Mouse (Mus musculus): ENCODE results near the gene Ccr10. TPM values are rescaled to one million over a fixed set of nuclear protein-coding genes. Genes with fewer than 3 reads are reported as not detected.

Gene Ccr10
- polyA plus RNA-seq, 1 experiment = 0.19 TPM

DNA sequence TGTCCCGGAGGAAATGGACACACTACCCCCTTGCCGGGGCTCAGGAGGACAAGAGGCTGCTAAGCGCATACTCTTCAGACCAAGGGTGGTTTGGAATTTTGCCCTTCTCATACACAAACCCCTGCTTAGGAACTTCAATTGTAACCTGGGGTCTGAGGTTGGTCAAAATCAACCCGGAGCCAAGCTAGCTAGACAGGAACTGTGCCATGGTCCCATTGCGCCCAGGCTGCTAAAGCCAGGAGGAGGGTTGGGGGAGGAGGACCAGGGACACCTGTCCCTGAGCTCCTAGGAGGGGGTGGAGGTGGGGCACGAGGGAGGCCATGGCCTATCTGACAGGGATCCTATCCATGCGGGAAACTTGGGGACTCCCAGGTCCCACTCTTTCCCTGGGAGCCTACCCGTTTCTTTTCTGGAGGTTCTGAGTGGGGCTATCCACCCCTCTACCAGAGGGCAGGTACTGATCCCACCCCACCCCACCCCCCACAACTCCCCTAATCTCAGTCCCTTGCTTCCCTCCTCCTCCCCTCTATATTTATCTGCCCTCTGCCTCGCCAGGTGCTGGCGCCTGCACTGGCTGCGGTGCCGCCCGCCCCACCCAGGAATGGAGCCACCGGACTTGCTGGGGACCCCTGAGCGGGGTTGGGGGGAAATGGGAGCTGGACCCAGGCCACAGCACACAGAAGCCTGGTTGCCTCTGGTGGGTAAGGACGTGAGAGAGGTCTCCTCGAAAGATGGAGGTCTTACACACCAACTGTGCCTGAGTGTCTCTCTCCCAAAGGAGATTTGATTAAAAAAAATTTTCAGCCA is 5.7 kb downstream of the Ccr10 start:
- DNase-seq (ENCODE audit: low read depth) = no peak
- TF ChIP-seq CTCF (IDR thresholded peaks at IDR 0.05; ENCODE audit: borderline replicate concordance, extremely low read depth, insufficient read depth, insufficient read length) (no peak), POLR2A (IDR thresholded peaks at IDR 0.05; ENCODE audit: borderline replicate concordance, extremely low read depth, insufficient read depth, insufficient read length, poor library complexity, severe bottlenecking) (no peak)

DNA sequence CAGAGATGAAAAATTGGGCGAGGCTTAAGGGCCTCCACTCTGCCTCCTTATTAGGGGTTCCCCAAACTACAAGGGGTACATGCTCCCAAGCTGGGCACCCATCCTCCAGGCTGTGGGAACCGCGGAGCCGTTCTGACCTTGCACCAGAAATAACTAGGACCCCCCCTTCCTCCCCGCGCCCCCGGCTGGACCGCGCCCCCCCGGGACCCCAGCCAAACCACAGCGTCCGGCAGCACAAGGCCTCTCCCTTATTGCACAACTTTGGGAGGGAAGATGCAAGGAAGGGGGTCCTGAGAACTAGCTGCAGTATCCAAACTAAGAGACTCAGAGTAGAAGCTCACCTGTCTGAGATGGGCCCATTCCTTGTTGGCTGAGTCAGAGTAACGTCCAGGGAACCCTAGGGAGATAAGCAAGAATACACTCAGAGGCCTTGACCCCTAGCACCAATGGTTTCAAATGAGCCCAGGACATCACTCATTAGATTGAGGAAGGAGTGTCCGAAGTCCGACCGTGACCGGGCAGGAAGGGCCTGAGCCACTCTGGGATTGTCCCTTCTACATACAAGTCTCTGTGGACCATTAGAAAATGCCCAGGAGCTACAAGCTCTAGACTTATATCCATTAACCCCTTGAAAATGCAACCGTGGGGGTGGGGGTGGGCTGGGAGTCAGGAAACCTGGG is 6.8 kb downstream of the Ccr10 start:
- no peak for DNase-seq (ENCODE audit: low read depth)
- no peak for TF ChIP-seq CTCF (IDR thresholded peaks at IDR 0.05; ENCODE audit: borderline replicate concordance, extremely low read depth, insufficient read depth, insufficient read length)
- no peak for TF ChIP-seq POLR2A (IDR thresholded peaks at IDR 0.05; ENCODE audit: borderline replicate concordance, extremely low read depth, insufficient read depth, insufficient read length, poor library complexity, severe bottlenecking)

DNA sequence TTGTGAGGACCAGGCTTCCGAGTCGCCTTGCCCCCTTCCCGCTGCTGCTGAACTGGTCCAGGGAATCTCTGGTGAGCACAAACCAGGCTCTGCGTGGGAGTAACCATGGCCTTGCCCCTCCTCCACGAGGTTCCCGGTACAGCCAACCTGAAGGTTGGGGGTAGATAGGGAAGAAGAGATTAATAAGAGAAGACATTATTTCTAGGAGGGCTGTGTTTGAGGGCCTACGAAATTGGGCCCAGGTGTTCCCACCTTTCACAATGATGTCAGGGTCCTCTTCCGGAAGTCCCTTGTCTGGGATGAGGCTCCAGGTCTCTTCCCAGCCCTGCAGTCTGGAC is 7.3 kb downstream of the Ccr10 start:
- TF ChIP-seq CTCF (IDR thresholded peaks at IDR 0.05; ENCODE audit: borderline replicate concordance, extremely low read depth, insufficient read depth, insufficient read length) = no peak
- TF ChIP-seq POLR2A (IDR thresholded peaks at IDR 0.05; ENCODE audit: borderline replicate concordance, extremely low read depth, insufficient read depth, insufficient read length, poor library complexity, severe bottlenecking) = no peak
- DNase-seq (ENCODE audit: low read depth) = no peak

- no peak for DNase-seq (ENCODE audit: low read depth)
- TF ChIP-seq POLR2A (IDR thresholded peaks at IDR 0.05; ENCODE audit: borderline replicate concordance, extremely low read depth, insufficient read depth, insufficient read length, poor library complexity, severe bottlenecking) (no peak), CTCF (IDR thresholded peaks at IDR 0.05; ENCODE audit: borderline replicate concordance, extremely low read depth, insufficient read depth, insufficient read length) (no peak)
Measured at GRCm38 (mm10) chr11:101167211-101167962, 7.9 kb downstream of the Ccr10 start.

DNA sequence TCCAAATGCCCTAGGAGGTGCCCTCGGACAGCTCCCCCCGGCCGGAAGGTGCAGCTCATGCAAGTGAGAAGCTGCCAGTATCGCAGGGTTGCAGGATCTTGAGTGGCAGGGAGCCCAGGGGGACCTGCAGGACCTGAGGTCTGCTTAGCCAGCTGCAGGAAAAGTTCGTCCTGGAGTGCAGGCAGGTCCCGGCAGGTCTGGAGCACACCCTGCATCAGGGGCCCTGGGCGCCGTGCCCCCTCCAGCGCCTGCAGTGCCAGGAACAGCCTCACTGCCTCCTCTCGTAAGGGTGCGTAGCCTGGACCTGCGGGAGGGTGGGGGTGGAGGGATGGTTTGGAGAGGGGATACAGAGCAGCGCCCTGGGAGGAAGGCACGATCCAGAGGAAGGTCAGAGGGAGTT is 8.9 kb downstream of the Ccr10 start:
- TF ChIP-seq CTCF (IDR thresholded peaks at IDR 0.05; ENCODE audit: borderline replicate concordance, extremely low read depth, insufficient read depth, insufficient read length) (no peak), POLR2A (IDR thresholded peaks at IDR 0.05; ENCODE audit: borderline replicate concordance, extremely low read depth, insufficient read depth, insufficient read length, poor library complexity, severe bottlenecking) (no peak)
- no peak for DNase-seq (ENCODE audit: low read depth)

DNA sequence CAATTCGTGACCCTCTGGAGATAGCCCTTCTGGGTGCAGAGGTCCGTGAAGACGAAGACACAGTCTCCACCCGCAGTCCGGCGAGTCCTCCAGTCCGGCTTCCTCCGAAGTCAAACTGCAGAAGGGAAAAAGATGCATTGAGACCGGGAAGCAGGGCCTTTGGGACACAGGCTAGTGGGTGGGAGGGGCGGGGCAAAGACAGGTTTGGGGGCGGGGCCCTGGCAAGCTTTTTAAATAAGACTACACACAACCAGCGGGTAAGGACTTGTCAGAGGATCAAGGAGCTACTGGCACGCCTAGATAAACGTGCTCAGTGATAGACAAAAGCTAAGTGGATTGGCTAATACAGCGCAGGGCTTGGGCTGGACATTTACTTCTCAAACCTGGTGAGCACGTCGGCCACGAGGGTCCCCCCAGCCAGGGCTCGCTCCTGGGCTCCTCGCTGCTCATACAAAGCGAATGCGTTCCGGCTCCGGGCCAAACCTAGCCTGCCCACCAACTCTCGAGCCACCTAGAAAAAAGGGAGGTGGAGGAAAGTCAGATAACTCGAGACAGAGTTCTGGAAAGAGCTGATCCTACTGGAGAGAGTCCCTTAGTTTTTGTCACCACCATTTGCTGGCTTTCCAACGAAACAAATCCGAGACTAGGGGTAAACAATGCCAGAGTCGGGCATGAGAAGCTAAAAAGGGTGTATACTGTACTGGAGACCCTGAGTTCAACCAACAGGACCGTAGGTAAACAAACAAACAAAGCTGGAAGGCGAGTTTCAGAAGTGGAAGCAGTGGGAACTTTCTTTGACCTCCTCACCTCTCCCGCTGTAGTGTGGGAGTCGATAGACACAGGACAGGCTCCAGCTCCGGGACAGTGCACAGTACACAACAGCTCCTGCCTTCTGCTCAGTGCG is 10.3 kb downstream of the Ccr10 start:
- no peak for DNase-seq (ENCODE audit: low read depth)
- TF ChIP-seq CTCF (IDR thresholded peaks at IDR 0.05; ENCODE audit: borderline replicate concordance, extremely low read depth, insufficient read depth, insufficient read length) = no peak
- no peak for TF ChIP-seq POLR2A (IDR thresholded peaks at IDR 0.05; ENCODE audit: borderline replicate concordance, extremely low read depth, insufficient read depth, insufficient read length, poor library complexity, severe bottlenecking)

DNA sequence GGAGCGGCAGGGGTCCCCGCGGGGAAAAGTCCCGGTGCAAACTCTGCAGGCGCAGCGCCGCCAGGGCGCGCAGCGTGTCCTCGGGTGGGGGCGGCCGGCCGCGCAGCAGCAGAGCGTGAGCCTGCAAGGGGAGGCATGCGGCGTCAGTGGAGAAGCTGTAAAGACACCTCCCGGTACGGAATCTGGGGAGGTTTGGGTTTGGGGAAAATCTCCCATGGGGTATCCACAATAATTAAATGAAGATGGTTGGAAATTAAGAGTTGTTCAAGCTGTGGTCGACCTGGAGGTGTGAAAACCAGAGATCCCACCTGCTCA is 10.9 kb downstream of the Ccr10 start:
- TF ChIP-seq CTCF (IDR thresholded peaks at IDR 0.05; ENCODE audit: borderline replicate concordance, extremely low read depth, insufficient read depth, insufficient read length) (no peak), POLR2A (IDR thresholded peaks at IDR 0.05; ENCODE audit: borderline replicate concordance, extremely low read depth, insufficient read depth, insufficient read length, poor library complexity, severe bottlenecking) (no peak)
- no peak for DNase-seq (ENCODE audit: low read depth)

- no peak for DNase-seq (ENCODE audit: low read depth)
- TF ChIP-seq CTCF (IDR thresholded peaks at IDR 0.05; ENCODE audit: borderline replicate concordance, extremely low read depth, insufficient read depth, insufficient read length) (no peak), POLR2A (IDR thresholded peaks at IDR 0.05; ENCODE audit: borderline replicate concordance, extremely low read depth, insufficient read depth, insufficient read length, poor library complexity, severe bottlenecking) (no peak)
Measured at GRCm38 (mm10) chr11:101163476-101164350, 11.5 kb downstream of the Ccr10 start.

DNA sequence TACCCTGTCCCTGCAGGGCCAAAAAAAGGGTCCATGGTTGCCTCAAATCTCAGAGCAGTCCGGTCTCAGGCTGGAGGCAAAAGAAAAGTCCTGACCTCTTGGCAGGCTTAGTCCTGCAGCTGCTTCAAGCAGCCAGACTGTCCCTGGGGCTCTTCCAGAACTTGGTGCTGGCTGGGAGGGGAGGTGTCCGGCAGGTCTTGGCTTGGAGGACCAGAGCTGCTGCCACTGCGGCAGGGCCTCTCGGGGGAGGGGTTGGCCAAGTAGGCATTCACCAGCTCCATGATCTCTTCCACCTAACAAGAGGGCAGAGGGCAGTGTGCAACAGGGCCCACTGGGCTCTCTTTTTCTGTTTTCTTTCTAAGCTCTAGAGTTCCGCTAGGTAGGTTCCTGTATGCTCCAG is 12.5 kb downstream of the Ccr10 start:
- DNase-seq (ENCODE audit: low read depth) = no peak
- TF ChIP-seq POLR2A (IDR thresholded peaks at IDR 0.05; ENCODE audit: borderline replicate concordance, extremely low read depth, insufficient read depth, insufficient read length, poor library complexity, severe bottlenecking) (no peak), CTCF (IDR thresholded peaks at IDR 0.05; ENCODE audit: borderline replicate concordance, extremely low read depth, insufficient read depth, insufficient read length) (no peak)

GRCm38 (mm10) chr11:101162301-101162700 is 12.9 kb downstream of the Ccr10 start:
- TF ChIP-seq POLR2A (IDR thresholded peaks at IDR 0.05; ENCODE audit: borderline replicate concordance, extremely low read depth, insufficient read depth, insufficient read length, poor library complexity, severe bottlenecking) (no peak), CTCF (IDR thresholded peaks at IDR 0.05; ENCODE audit: borderline replicate concordance, extremely low read depth, insufficient read depth, insufficient read length) (no peak)
- no peak for DNase-seq (ENCODE audit: low read depth)

All from brain, embryonic 14.5 days (tissue).